Mouse (Mus musculus) activated CD4-positive, CD25-positive, alpha-beta regulatory T cell, adult 9 weeks (primary cell): Measurements from ENCODE around the gene Tex35. TPM values are rescaled to one million over a fixed set of nuclear protein-coding genes. Genes with fewer than 3 reads are reported as not detected.

ENCODE experiments used
- polyA plus RNA-seq: library from polyadenylated mRNA; unstranded; fragments of 100-300 nt; shearing (Covaris generic); gene quantifications from one replicate; pipeline ENCODE4 v1.2.1, GENCODE M21; 2017

The Tex35 gene
- 0.56 TPM for polyA plus RNA-seq

GRCm38 (mm10) chr1:157108580-157108979, at the start of gene Tex35:
Gene Tex35 (minus strand): TSS chr1:157108680.

Other genes with a start within 250 kb of the Tex35 start
- gene Ralgps2, start 169.1 kb downstream of the Tex35 start, polyA plus RNA-seq, result 60.4 TPM